Mouse (Mus musculus): ENCODE measurements around the gene Mrps7. TPM values are rescaled to one million over a fixed set of nuclear protein-coding genes. Genes with fewer than 3 reads are reported as not detected.

The Mrps7 gene
- 89.3 and 99.8 TPM in 2 replicates for total RNA-seq (2021)
- long read RNA-seq, transcript Mrps7-201 (5 exons, 1,962 nt): major isoform, 149 of 170 reads
- long read RNA-seq, partial matches to known transcripts: 5 of 170 reads
- long read RNA-seq, other reads (novel, unspliced or antisense): 14 of 170 reads

- DNase-seq: peak; percentile 94
Observed at GRCm38 (mm10) chr11:115603476-115604303, at the start of gene Mrps7, which contains the start of gene Gga3. TSS of gene Mrps7 (plus strand) at chr11:115603925. TSS of gene Gga3 (minus strand) at chr11:115604051.

GRCm38 (mm10) chr11:115555717-115556116 is 48.0 kb upstream of the Mrps7 start:
- no peak for DNase-seq

DNA sequence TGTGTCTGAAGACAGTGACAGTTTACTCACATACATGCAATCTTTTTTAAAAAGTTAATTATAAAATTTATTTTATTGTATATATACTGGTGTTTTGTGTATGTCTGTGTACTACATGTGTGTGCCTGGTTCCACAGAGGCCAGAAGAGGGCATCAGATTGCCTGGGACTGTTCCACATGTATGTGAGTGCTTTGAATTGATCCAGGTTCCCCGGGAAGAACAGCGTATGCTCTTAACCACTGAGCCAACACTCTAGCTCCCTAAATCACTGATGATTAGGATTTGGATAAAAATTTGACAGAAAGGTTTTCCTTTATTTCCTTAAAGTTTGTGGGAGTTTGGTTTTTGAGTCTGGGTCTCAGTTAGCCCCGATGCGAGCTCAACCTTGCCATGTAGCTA is 40.3 kb upstream of the Mrps7 start:
- DNase-seq: no peak

- DNase-seq: peak; percentile 99
Observed at GRCm38 (mm10) chr11:115564064-115564809, 39.5 kb upstream of the Mrps7 start, which contains the start of gene Nup85. TSS of gene Nup85 (plus strand) at chr11:115564434.

DNA sequence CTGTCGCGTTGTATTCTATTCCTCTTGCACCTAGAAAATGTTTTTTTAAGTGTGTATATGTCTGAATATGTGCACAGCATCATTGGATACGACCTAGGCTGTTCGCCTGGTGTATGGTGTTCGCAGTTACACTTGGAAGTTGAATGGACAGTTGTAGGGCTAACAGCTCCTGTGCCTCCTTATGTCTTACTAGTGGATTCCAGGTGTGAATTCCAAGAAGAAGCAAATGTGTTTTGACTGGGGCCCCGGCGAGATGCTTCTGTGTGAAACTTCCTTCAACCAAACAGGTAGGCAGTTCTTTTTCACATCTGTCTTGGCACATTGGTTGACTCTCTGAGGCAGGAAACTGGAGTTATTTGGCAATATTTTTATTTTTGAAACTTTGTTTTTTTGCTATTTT is 38.8 kb upstream of the Mrps7 start:
- no peak for DNase-seq

DNA sequence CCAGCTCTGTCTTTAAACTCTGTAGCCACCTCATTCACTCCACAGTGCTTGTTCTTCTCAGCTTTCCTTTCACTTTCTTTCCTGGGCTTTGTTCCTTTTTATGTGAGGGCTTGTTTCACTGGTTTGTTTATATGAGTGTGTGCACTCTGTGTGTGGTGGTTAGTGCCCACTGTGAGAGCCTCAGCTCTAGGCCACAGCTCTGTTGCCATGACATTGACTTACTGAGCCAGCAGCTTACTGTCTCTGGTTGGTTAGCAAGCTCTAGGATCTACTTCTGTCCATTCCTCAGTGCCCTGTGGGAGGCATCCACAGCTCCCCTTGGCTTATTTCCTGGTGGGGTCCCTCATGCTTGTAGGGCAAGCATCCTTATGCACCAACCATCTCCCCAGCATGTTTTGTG is 24.6 kb upstream of the Mrps7 start:
- no peak for DNase-seq

GRCm38 (mm10) chr11:115582913-115583606 is 20.7 kb upstream of the Mrps7 start:
- no peak for DNase-seq

- DNase-seq: no peak
Observed at GRCm38 (mm10) chr11:115584376-115585073, 19.2 kb upstream of the Mrps7 start.

GRCm38 (mm10) chr11:115585573-115586100 is 18.1 kb upstream of the Mrps7 start:
- DNase-seq: no peak

DNA sequence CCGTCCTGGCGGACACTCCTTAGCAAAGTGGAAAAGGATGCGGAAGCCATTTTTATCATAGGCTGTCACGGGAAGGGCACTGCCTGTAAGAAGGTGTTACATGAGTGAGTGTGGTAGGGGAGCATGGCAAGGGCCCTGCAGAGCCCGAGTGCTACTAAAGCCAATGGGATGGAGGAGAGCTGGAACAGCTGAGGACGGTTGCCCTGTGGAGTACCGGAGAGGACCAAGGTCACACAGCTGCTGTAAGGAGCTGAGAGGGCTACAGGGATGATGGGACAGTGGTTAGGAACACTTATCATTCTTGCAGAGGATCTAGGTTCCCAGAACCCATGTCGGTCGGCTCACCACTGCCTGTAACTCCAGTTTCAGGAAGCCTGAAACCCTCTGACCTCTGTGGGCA is 17.3 kb upstream of the Mrps7 start:
- DNase-seq: no peak

GRCm38 (mm10) chr11:115587984-115588383 is 15.7 kb upstream of the Mrps7 start:
- DNase-seq: no peak

DNA sequence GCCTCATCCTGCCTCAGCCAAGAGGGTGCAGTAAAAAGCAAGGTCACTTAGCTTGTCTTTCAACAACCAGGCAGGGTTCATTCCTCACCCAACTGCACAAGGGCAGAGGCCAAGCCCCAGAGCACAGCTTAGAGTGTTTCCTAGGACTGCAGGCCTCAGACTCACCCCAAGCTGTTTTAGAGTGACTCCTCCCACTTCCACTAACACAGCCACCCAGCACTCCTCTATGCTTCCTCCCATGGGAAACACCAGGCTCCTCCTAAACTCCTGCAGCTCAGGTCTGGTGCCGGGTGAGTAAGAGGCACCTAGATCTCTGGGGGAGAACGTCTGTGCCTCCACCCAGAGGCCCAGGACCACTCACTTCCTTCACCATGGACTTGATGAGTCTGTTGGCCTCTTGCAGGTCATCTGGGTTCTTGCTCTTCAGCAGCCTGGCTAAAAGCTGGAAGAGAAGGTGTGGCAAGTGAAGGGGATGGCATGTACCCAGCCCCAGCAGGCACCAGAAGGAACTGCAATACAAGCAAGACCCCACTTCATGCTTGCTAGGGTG is 13.1 kb upstream of the Mrps7 start:
- no peak for DNase-seq

DNA sequence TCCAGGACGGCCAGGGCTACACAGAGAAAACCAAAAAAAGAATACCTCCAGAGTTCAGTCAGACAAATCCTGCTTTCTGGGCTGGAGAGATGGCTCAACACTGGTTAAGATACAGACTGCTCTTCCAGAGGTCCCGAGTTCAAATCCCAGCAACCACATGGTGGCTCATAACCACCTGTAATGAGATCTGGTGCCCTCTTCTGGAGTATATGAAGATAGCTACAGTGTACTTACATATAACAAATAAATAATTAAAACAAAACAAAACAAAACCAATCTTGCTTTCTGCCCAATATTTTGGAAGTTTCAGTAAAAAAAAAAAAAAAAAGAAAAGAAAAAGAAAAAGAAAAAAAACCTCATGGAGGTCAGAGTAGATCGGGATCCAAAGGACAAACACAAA is 8.5 kb upstream of the Mrps7 start:
- DNase-seq: no peak

DNA sequence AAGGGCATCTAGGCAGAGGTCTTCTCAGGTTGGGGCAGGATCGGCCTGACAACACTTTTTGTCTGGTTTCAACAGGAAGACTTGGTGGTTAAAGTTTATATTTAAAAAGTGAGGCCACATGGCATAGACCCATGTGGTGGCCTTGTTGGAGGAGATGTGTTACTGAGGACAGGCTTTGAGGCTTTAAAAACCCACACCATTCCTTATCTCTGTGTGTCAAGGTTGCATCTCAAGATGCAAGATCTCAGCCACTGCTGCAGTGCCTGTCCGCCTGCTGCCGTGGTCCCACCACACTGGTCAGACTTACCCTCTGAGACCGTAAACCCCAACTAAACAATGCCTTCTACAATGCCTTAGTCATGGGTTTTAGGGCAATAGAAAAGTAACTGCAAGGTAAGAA is 5.4 kb upstream of the Mrps7 start:
- DNase-seq: no peak

DNA sequence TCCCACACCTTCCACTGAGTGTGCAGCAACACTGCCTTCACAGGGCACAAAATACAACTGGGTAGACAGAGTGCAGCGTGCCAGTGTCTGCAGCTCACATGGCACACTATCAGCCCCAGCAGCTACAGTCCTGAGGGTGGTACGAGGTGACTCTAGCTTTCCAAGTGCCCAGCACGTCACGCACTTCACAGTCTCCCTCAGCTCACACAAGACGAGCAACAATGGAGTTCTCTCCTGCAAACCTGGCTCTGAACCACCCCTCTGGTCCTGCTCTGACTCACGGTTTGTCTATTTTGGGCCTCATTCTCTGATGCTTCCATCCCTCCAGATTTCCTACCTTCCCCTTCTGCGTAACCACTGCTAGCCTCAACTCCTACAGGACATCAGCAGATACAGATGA is 4.0 kb upstream of the Mrps7 start:
- no peak for DNase-seq

- no peak for DNase-seq
Observed at GRCm38 (mm10) chr11:115600743-115601142, 3.0 kb upstream of the Mrps7 start.

- DNase-seq: no peak
Observed at GRCm38 (mm10) chr11:115601174-115601573, 2.6 kb upstream of the Mrps7 start.

GRCm38 (mm10) chr11:115603128-115603475 is 623 bp upstream of the Mrps7 start:
- DNase-seq: no peak

DNA sequence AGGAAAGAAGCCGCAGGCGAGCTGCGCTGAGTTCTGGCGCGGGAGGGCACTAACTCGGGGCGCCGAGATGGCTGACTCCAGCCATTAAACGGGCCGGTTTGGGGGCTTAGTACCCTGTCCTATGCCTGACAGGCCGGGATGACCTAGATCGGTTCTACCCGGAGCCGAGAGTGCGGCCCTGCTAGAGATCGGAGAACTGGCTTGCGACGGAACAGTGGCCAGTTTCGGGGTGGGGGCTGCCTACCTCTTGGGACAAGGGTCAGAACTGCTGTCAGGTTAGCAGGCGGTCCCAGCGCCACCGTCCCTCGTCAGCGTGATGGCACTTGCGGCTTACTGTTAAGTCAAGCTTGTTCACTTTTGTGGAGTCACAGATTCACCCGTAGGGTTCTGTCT is 575 bp downstream of the Mrps7 start:
- DNase-seq: no peak

DNA sequence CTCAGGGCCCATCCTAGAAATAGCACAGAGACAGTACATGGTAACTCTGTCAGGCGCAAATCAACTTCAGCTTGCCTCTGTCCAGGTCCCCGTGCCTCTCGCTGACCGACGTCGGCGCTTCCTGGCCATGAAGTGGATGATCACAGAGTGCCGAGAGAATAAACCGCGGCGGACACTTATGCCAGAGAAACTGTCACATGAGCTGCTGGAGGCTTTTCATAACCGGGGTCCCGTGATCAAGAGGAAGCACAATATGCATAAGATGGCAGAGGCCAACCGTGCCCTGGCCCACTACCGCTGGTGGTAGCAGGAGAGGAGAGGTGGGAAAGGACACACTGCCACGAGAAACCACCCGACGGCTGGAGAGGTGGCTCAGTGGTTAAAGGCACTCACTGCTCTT is 3.0 kb downstream of the Mrps7 start:
- no peak for DNase-seq
